Mouse (Mus musculus) mesoderm, embryonic 11.5 days (tissue): Measurements from ENCODE around the gene C2.
A peak's percentile ranks its signal among the peaks of the same experiment; 100 is the strongest.
"Not testable (repeated sequence)": the region's sequence is repeated elsewhere in the genome, so short reads cannot be mapped to it uniquely, and the experiment has no call there.

Experiments
- DNase-seq: peaks from one replicate; pipeline ENCODE4 v3.0.0-alpha.2; 2012; ENCODE audit warnings: low read depth, low spot score

The C2 gene

GRCm38 (mm10) chr17:34910982-34911381 is 12.9 kb upstream of the C2 start:
- no peak for DNase-seq

- DNase-seq = no peak
Observed at GRCm38 (mm10) chr17:34902895-34903294, 4.8 kb upstream of the C2 start.

- not testable (repeated sequence) for DNase-seq
Observed at GRCm38 (mm10) chr17:34901948-34902347, 3.9 kb upstream of the C2 start.

GRCm38 (mm10) chr17:34900826-34901225 is 2.8 kb upstream of the C2 start:
- DNase-seq = not testable (repeated sequence)

- DNase-seq = peak; percentile 37
Observed at GRCm38 (mm10) chr17:34899890-34900243, 1.8 kb upstream of the C2 start.

- peak; percentile 23 for DNase-seq
Observed at GRCm38 (mm10) chr17:34899053-34899889, 1.2 kb upstream of the C2 start.

GRCm38 (mm10) chr17:34898706-34899052 is 614 bp upstream of the C2 start:
- DNase-seq = peak; percentile 62

- no peak for DNase-seq
Observed at GRCm38 (mm10) chr17:34897373-34898159, 499 bp downstream of the C2 start.

GRCm38 (mm10) chr17:34896366-34896765 is 1.7 kb downstream of the C2 start:
- DNase-seq = no peak

GRCm38 (mm10) chr17:34895724-34896123 is 2.3 kb downstream of the C2 start:
- DNase-seq = no peak

- peak; percentile 27 for DNase-seq
Observed at GRCm38 (mm10) chr17:34894801-34895530, 3.1 kb downstream of the C2 start.

GRCm38 (mm10) chr17:34894074-34894597 is 3.9 kb downstream of the C2 start:
- peak; percentile 99 for DNase-seq

GRCm38 (mm10) chr17:34893072-34893824 is 4.8 kb downstream of the C2 start:
- DNase-seq = no peak

GRCm38 (mm10) chr17:34891377-34891776 is 6.7 kb downstream of the C2 start:
- no peak for DNase-seq

- DNase-seq = no peak
Observed at GRCm38 (mm10) chr17:34890074-34890743, 7.9 kb downstream of the C2 start.

GRCm38 (mm10) chr17:34887942-34888341 is 10.1 kb downstream of the C2 start:
- DNase-seq = no peak

GRCm38 (mm10) chr17:34885615-34886014 is 12.4 kb downstream of the C2 start:
- DNase-seq = no peak

GRCm38 (mm10) chr17:34884704-34885103 is 13.4 kb downstream of the C2 start:
- DNase-seq = no peak

GRCm38 (mm10) chr17:34883332-34883731 is 14.7 kb downstream of the C2 start:
- DNase-seq = no peak

- DNase-seq = no peak
Observed at GRCm38 (mm10) chr17:34881683-34882310, 16.3 kb downstream of the C2 start, which contains the start of gene Gm20547. TSS of gene Gm20547 (minus strand) at chr17:34882042.
